Mouse (Mus musculus): ENCODE measurements at regions not wholly inside any gene's neighbourhood (a gene's known extent, or its start where the extent isn't known, plus 50 kb on each side); places are given as distances from the start of the nearest gene placed in this dataset.

DNA sequence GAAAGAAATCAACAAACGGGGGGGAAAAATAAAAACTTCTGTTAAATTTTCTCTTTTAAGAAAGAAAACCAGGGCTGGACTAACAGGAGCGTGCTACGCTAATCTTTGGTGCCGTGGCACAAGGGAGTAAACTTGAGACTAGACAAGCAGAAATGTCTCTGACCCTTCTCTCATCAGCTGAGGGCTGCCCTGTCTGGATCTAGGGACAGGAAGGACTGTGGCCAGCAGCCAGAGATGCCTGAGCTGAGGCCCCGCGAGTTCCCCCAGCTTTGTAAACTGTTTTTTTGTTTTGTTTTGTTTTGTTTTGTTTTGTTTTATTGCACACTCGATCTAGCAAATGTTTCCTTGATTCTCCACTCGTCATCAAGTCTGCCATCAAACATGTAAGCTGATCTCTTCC is 239.4 kb upstream of the Lrig3 start:
- DNase-seq: peak in 1 of 2 experiments; percentile 22

GRCm38 (mm10) chr10:125735744-125736494 is 230.0 kb upstream of the Lrig3 start:
- no peak for DNase-seq

GRCm38 (mm10) chr10:125743181-125743580 is 222.8 kb upstream of the Lrig3 start:
- no peak for DNase-seq

DNA sequence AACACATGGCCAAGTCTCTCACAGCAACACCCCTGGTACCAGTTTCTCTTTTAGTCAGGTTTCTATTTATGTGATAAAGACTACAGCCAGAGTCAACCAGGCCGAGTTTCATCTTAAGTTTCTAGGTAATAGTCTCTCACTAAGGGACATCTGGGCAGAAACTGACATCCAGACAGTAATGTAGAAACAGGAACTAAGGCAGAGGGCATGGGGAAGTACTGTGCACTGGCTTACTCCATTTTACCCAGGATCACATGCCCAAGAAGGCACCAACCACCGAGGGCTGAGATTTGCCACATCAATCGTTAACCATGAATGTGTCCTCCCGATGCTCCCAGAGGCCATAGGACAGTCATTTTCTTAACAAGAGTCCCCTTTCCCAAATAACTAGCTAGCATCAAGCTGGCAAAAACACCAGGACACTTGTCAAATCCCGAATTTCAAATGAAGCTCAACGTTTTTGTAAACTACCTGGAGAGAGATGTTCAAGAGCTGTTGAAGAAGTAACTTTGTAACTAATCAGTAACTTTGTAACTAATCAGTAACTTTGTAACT is 216.9 kb upstream of the Lrig3 start:
- no peak for DNase-seq

- DNase-seq: no peak
Measured at GRCm38 (mm10) chr10:125752506-125753218, 213.3 kb upstream of the Lrig3 start.

GRCm38 (mm10) chr10:125759171-125759570 is 206.8 kb upstream of the Lrig3 start:
- no peak for DNase-seq

- no peak for DNase-seq
Measured at GRCm38 (mm10) chr10:125762367-125763068, 203.4 kb upstream of the Lrig3 start.

DNA sequence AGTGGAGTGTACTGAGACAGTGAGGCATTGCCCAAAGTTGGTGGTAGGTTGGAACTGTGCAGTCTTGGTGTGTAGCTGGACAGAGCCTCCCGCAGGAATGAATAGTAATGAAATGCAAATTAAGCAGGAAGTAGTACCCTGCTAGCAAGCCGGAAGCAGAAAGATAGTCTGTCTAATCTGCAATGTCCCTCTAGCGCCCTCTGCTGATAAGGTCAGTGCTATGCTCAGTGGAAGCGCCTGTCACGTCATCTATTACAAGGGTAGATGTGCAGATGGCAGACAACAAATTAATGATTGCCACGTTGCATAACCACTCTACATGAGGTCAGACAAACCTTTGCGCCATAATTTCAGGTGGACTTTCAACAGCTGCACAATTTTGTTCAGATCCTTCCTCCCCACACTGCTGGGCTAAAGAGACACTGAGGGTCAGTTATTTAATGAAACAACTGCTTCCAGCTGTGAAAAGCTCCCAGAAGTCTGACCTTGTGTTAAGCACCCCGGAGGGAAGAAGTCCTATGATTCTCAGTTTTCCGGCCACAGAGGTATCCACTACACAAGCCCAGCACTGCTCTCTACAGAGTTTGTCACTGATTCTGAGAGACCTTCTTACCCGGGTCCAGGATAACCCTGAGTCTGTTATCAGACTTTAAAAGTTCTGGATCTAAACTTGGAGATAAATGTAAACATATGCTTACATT is 201.4 kb upstream of the Lrig3 start:
- DNase-seq: peak; percentile 31 to 55

GRCm38 (mm10) chr10:125765103-125765820 is 200.7 kb upstream of the Lrig3 start:
- DNase-seq: no peak

GRCm38 (mm10) chr10:125768281-125768680 is 197.7 kb upstream of the Lrig3 start:
- DNase-seq: no peak

GRCm38 (mm10) chr10:125773541-125773940 is 192.4 kb upstream of the Lrig3 start:
- no peak for DNase-seq

DNA sequence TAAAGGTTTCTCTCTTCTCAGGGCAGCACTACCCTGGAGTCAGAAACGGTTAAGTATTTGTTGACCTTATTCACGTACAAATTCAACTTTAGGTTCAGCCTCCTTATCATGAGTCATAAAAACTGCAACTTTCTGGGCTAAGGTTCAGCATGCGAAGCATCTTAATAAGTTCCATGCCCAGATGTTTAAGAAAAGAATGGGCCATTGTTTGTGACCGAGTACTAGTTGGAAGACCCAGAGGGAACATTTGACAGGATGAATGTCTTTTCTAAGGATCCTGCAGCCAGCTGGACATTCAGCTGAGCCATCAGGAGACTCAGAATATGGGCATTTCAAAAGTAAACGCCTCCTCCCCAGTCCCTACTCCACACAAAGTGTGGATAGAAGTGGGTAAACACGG is 183.5 kb upstream of the Lrig3 start:
- no peak for DNase-seq

- DNase-seq: peak; percentile 15 to 30
Measured at GRCm38 (mm10) chr10:125784896-125785295, 181.1 kb upstream of the Lrig3 start.

DNA sequence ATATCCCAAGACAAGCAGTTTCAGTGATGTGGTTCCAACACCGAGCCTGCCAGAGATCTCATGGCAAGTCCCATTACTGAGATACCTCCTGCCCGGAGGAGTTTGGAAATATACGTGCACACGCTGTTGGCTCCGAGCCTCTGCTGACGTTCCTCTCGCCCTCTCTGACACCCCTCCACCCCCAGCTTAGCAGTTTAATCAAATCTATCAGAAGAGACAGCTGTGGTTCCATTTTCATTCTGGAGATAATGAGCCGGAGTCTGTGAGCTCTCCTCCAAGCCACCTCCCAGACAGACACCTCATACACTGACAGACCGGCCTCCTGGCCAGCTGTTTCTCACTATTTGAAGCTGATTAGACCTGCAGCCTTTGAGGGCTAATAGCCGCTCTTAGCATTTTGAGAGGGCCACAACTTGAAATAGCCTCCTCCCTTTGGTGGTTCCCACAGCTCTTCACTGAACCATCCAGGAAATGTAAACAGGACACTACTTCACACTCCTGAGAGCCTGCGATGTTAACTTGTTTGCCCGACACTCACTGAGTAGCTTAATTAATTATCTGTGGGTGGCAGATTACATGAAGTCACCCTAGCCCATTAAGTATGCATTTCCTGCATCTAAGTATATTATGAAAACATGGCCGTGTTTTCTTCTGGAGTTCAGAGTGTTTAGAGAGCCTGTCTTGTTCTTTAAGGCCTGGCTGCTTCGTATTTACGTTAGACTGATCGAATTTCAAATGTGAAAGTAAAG is 180.3 kb upstream of the Lrig3 start:
- no peak for DNase-seq

DNA sequence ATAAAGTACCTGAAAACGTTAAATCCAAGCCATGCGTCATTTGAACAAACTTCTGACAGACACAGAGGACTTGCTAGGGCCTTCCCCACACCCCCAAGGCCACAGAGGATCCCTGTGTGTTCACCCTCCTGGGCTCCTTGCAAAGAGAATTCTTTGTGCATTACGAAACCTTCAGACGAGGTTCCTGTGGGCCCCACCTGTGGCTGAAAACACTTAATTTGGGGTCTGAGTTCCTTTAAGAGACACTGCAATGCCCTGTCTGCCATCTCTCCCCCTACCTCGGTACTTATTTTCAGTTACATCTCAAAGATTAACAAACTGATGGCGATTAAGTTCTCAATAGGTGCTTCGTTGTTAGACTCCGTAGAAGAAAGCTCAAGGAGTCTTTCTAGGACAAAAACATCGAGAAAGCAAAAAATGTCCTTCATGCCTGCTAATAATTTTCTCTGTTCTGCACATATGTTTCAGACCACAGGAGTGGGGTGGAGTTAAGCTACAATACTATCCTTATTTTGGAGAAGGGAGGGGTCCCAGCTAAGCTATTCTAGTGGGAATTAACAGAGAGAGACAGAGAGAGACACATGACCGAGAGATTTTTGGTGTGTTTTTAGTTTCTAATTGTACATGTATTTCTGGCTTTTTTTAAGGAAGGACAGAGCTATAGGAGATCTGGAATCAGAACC is 179.6 kb upstream of the Lrig3 start:
- no peak for DNase-seq

- no peak for DNase-seq
Measured at GRCm38 (mm10) chr10:125786880-125787337, 179.1 kb upstream of the Lrig3 start.

- DNase-seq: no peak
Measured at GRCm38 (mm10) chr10:125787441-125788060, 178.4 kb upstream of the Lrig3 start.

DNA sequence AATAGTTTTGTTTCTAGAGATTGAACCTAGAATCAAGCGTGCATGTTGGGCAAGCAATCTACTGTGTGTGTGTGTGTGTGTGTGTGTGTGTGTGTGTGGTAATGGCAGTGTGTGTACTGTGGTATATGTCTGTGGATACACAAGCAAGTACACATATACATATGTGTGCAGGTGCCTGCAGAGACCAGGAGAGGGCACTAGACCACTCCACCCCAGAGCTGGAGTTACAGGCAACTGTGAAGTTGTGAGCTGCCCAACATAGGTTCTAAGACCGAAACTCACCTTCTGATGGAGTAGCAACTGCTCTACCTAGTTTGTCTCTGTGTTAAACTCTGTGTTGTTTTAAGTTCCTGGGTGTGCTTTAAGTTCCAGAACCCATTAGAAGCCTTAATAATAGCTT is 177.7 kb upstream of the Lrig3 start:
- no peak for DNase-seq

GRCm38 (mm10) chr10:125790924-125791323 is 175.0 kb upstream of the Lrig3 start:
- DNase-seq: no peak

DNA sequence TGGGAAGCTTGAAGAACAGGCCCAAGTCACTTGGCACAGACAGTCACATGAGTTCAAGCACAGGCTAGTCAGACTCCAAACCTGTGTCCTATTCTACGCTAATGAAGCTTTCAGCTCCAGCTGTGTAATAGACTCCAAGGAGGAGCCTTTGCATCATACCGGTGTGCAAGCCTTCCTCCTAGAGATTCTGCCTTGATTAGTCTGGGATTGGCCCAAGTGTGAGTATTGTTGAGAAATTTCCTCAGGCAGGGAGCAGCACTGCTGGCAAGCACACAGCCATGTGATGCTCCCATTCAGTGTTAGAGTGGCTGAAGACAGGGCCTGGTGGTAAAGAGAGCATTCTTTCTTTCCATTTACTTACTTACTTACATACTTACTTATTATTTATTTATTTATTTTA is 171.5 kb upstream of the Lrig3 start:
- no peak for DNase-seq

Data from lung, adult 18-20 months (tissue).